Mouse (Mus musculus) adrenal gland, postnatal 4 days (tissue): ENCODE measurements at regions not wholly inside any gene's neighbourhood (a gene's known extent, or its start where the extent isn't known, plus 50 kb on each side); places are given as distances from the start of the nearest gene placed in this dataset.
"Not testable (repeated sequence)": the region's sequence is repeated elsewhere in the genome, so short reads cannot be mapped to it uniquely, and the experiment has no call there.

ENCODE experiments used
- DNase-seq, 2 experiments: peaks; one replicate each; pipeline ENCODE4 v3.0.0; 2021 to 2022; ENCODE audit warnings: low spot score in 2 of 2, mixed read lengths in 2 of 2

- no peak for DNase-seq
Observed at GRCm38 (mm10) chr13:75295818-75296217, 206.2 kb downstream of the Pcsk1 start.

DNA sequence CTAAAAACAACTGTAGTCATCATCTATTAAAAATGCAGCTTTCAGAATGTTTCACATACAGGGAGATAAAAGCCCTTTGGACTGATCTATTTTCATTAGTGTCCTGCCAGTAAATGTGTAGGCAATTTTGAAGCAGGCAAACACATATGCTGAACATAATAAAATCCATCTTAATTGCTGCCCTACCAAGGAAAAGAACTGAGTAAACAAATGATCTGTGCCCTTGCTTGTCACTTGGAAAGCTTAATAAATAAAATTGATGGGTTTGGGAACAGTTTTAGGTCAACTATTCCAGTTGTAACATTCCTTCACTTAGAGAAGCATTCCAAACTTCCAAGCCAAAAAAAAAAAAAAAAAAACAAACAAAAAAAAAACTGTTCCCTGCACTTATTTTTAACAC, 230.2 kb downstream of the Pcsk1 start:
- DNase-seq: no peak

GRCm38 (mm10) chr13:75320239-75320638, 230.6 kb downstream of the Pcsk1 start:
- DNase-seq: no peak

- DNase-seq: no peak
Observed at GRCm38 (mm10) chr13:75337054-75337453, 247.4 kb downstream of the Pcsk1 start.

DNA sequence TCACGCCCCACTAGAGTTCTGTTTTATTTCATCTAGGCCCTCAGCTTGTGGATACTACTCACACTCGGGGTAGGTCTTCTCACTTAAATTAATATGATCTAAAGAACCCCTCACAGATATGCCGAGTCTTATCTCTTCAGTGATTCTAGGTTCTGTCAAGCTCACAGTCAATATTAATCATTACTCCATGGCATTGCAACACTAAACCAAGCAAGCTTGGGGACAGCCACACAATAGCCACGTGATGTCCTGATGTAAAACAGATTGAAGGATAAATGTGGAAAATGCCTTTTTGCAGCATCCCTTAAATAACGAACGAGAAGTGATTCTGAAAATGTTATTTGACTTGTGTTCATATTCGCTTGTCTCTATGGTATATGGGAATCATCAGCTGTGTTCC, 253.8 kb downstream of the Pcsk1 start:
- no peak for DNase-seq

DNA sequence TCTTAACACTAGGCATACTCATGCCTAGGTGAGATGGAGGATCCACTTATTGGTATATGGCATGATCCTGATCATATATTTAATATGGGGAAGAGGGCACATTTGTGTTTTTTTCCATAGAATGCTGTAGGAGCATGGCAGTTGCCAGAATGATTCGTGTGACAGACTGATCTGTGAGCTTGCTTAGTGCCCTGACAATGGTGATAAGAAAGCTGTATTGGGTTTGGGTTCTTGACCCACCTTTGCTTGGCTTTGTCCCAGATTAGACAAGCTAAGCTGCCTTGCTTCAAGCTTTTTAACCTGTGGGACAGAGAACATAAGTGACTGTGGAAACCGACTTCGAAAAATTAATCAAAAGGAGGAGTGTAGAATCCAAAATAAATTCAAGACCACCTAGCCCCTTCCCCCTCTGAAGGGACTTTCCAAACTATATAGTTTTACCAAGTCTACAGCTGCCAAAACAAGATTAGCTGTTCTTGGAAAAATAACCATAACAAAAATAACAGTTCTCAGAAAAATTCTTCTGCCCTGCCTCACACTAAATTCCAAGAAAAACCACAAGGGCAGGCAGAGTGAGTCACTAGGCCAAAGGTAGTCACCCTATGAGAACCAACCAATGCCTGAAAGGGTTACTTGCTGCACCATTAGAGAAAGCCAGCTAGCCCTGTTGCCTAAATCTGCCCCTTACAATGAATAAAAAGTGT, 277.2 kb downstream of the Pcsk1 start:
- no peak for DNase-seq

GRCm38 (mm10) chr13:75368249-75368800, 278.7 kb downstream of the Pcsk1 start:
- DNase-seq: no peak

- DNase-seq: not testable (repeated sequence)
Observed at GRCm38 (mm10) chr13:75377100-75377499, 287.5 kb downstream of the Pcsk1 start.

DNA sequence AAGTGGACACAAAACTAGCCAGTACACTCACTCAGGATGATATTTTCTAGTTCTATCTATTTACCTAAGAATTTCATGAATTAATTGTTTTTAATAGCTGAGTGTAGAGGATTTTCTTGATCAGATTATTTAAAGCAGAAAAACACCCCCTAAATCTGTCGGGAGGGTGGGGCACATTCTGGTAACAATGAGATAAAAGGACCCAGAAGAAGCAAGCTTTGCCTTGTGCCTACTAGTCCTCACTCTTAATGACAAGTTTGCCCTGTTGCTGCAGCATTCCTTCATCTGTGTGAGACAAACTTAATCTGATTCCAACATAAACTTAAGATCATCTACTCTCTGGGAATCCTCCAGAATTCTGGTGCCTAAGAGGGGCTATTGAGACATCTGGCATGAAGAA, 288.1 kb downstream of the Pcsk1 start:
- no peak for DNase-seq

DNA sequence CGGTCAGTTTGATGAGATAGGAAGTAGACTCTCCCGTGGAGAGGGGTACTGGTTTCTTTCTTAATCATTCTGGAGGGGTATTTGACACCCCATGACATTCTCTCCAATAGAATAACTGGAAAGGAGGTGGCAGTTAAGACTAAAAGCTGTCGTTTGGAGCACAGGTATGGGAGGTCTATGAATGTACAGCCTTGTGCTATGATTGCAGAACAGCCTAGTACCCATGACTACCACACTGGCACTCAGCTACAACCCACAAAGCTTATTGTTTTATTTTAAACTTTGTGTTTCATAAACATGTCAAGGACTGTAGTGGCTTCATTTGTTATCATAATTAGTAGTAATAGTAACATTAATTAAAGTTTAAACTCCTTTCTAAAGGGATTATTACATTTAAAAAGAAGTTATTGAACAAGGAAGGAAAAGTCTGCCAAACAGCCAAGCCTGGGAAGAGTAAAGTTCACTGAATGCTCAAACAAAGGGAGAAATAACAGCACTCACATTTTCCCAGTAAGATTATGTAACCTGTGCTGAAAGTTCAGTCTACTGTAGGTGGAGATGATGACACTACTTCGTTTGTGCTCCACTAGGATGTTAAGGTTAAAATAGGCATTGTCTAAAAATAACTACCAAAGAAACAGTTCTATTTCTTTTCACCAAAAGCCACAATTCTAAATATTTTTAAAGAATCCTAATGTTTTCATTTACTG, 295.2 kb downstream of the Pcsk1 start:
- DNase-seq: no peak

GRCm38 (mm10) chr13:75389211-75389610, 299.6 kb downstream of the Pcsk1 start:
- DNase-seq: no peak

- DNase-seq: no peak
Observed at GRCm38 (mm10) chr13:75390177-75390576, 300.6 kb downstream of the Pcsk1 start.

- not testable (repeated sequence) for DNase-seq
Observed at GRCm38 (mm10) chr13:75399846-75400245, 306.7 kb upstream of the Ell2 start.

DNA sequence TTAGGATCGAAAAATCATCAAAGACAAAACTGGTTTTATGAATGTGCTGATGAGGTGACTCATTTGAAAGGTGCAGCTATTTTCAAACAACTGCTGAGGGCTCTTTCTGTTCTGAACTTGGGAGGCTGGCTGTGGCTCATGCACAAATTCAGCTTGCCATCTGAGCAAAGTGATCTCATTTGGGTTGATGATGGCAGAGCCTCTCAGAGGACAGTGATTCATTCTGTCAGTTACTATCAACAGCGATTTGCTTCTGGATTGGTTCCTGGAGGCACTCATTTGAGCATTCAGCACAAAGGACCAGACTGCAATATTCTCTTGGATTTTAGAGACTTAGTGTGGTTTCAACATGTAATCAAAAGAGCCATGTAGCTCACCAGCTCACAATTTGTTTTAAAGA, 285.8 kb upstream of the Ell2 start:
- no peak for DNase-seq

DNA sequence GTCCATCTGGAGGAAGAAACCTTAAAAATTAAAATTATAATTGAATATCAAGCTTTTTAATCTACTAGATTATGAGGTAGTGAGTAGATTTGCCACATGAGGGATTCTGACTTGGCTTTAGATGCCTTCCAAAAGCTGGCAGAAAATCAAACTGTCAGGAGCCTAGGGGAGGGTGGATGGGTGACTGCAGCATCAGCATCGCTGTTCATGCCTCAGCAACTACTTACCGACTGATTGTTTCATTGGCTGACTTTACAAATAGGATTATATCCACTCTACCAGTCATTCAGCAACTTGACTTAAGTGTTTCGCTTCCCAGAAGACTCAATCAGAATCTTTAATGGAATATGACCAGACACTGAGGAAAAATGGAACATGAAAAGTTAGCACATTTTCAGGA, 279.6 kb upstream of the Ell2 start:
- DNase-seq: no peak

- no peak for DNase-seq
Observed at GRCm38 (mm10) chr13:75439170-75439569, 267.4 kb upstream of the Ell2 start.

- no peak for DNase-seq
Observed at GRCm38 (mm10) chr13:75440051-75440450, 266.5 kb upstream of the Ell2 start.

DNA sequence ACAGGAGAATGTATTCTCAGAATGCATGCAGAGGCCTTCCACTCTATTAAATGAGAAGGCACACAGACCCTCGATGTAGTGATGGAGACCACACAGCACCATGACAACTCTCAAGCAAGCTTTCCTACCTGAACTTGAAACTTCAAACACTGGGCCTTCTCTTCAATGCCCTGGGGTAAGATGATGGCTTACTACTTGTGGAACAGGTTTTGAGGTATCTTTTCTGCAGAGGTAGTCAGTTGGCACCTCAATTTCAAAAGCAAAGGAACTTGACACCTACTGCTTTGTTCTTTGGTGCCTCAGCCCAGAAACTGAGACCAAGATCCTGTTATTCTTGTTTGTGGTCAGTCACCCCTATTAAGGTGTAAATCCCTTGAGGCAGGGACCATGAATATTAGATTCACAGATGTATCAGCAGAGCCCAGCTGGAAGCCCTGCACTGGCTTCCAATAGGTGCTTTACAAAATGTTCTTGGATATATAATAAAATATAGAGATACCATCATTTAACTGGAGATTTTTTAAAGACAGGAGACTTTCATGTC, 246.2 kb upstream of the Ell2 start:
- DNase-seq: no peak

GRCm38 (mm10) chr13:75461273-75461672, 245.3 kb upstream of the Ell2 start:
- no peak for DNase-seq

DNA sequence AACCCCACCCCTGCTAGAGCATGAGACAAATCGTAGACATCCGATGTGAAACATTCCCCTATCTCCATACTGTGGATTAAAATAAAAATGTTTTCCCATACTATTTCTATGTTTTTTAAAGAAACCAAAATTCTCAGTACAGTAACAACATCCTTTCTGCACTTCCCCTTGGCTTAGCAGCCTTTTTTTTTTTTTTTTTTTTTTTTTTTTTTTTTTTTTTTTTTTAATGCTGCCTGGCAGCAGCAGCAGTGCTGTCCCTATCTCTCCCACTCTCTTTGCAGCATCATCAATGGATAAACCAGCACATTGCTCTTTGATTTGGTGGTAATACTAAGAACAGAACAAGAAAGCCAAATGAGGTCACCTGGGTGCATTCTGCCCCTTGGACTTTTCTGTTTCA, 239.3 kb upstream of the Ell2 start:
- no peak for DNase-seq

- no peak for DNase-seq
Observed at GRCm38 (mm10) chr13:75475828-75476597, 230.5 kb upstream of the Ell2 start.
